Mouse (Mus musculus) frontal cortex, postnatal 10 days (tissue): ENCODE data around the gene Mylk2.

Source experiments
- DNase-seq, 2 experiments: peaks; one replicate each; pipeline ENCODE4 v3.0.0; 2022; ENCODE audit warnings: low spot score in 2 of 2, mixed read lengths in 1 of 2

Gene Mylk2

GRCm38 (mm10) chr2:152914310-152915120, 3.4 kb downstream of the Mylk2 start:
- DNase-seq: peak; percentile 74 to 85

GRCm38 (mm10) chr2:152915453-152915852, 4.3 kb downstream of the Mylk2 start:
- no peak for DNase-seq

GRCm38 (mm10) chr2:152916111-152916510, 5.0 kb downstream of the Mylk2 start:
- DNase-seq: no peak

GRCm38 (mm10) chr2:152917671-152918070, 6.5 kb downstream of the Mylk2 start:
- no peak for DNase-seq

- DNase-seq: no peak
Observed at GRCm38 (mm10) chr2:152922376-152922775, 11.2 kb downstream of the Mylk2 start.

GRCm38 (mm10) chr2:152923621-152924020, 12.5 kb downstream of the Mylk2 start:
- no peak for DNase-seq

GRCm38 (mm10) chr2:152924128-152924527, 13.0 kb downstream of the Mylk2 start:
- no peak for DNase-seq

- no peak for DNase-seq
Observed at GRCm38 (mm10) chr2:152924543-152924942, 13.4 kb downstream of the Mylk2 start.

GRCm38 (mm10) chr2:152925189-152925872, 14.2 kb downstream of the Mylk2 start:
- DNase-seq: no peak

- no peak for DNase-seq
Observed at GRCm38 (mm10) chr2:152926896-152927295, 15.7 kb downstream of the Mylk2 start.

- DNase-seq: no peak
Observed at GRCm38 (mm10) chr2:152927371-152927770, 16.2 kb downstream of the Mylk2 start.

- DNase-seq: no peak
Observed at GRCm38 (mm10) chr2:152928219-152928987, 17.3 kb downstream of the Mylk2 start.

GRCm38 (mm10) chr2:152928988-152929370, 17.8 kb downstream of the Mylk2 start:
- DNase-seq: no peak

- no peak for DNase-seq
Observed at GRCm38 (mm10) chr2:152930276-152930675, 19.1 kb downstream of the Mylk2 start.

GRCm38 (mm10) chr2:152931456-152932160, 20.5 kb downstream of the Mylk2 start:
- no peak for DNase-seq

GRCm38 (mm10) chr2:152933048-152933447, 21.9 kb downstream of the Mylk2 start, which contains the start of gene Foxs1:
Gene Foxs1 (minus strand): TSS chr2:152933208.
- DNase-seq: no peak

- no peak for DNase-seq
Observed at GRCm38 (mm10) chr2:152933614-152934013, 22.5 kb downstream of the Mylk2 start.

- peak in 1 of 2 experiments; percentile 32 for DNase-seq
Observed at GRCm38 (mm10) chr2:152939846-152940245, 28.7 kb downstream of the Mylk2 start.

- DNase-seq: no peak
Observed at GRCm38 (mm10) chr2:152941106-152941505, 30.0 kb downstream of the Mylk2 start.

GRCm38 (mm10) chr2:152941776-152942175, 30.6 kb downstream of the Mylk2 start:
- no peak for DNase-seq

- no peak for DNase-seq
Observed at GRCm38 (mm10) chr2:152942898-152943515, 31.9 kb downstream of the Mylk2 start.
